Mouse (Mus musculus): ENCODE results near the gene Olfr196.
"Not testable (repeated sequence)": the region's sequence is repeated elsewhere in the genome, so short reads cannot be mapped to it uniquely, and the experiment has no call there.

The Olfr196 gene

GRCm38 (mm10) chr16:59170354-59170753 is at the start of gene Olfr196:
TSS of gene Olfr196 (minus strand) at chr16:59170454.
- in situ Hi-C loops (cut with MboI; ENCODE audit: unreplicated experiment in 2 of 2): no loop called here

GRCm38 (mm10) chr16:59219667-59220066 is 49.4 kb upstream of the Olfr196 start, which contains the start of gene Olfr199:
TSS of gene Olfr199 (minus strand) at chr16:59219767.
- in situ Hi-C loops (cut with MboI; ENCODE audit: unreplicated experiment in 2 of 2): not testable (repeated sequence)

- in situ Hi-C loops (cut with MboI; ENCODE audit: unreplicated experiment in 2 of 2): not testable (repeated sequence)
These were observed 47.6 kb upstream of the Olfr196 start for GRCm38 (mm10) chr16:59217861-59218260.

GRCm38 (mm10) chr16:59203433-59203832 is 33.2 kb upstream of the Olfr196 start, which contains the start of gene Olfr198:
TSS of gene Olfr198 (minus strand) at chr16:59203533.
- in situ Hi-C loops (cut with MboI; ENCODE audit: unreplicated experiment in 2 of 2): not testable (repeated sequence)

GRCm38 (mm10) chr16:59151996-59152395 is 18.3 kb downstream of the Olfr196 start:
- in situ Hi-C loops (cut with MboI; ENCODE audit: unreplicated experiment in 2 of 2): no loop called here

GRCm38 (mm10) chr16:59146746-59147145 is 23.5 kb downstream of the Olfr196 start, which contains the start of gene Olfr195:
TSS of gene Olfr195 (plus strand) at chr16:59147046.
- in situ Hi-C loops (cut with MboI; ENCODE audit: unreplicated experiment in 2 of 2): no loop called here

- in situ Hi-C loops (cut with MboI; ENCODE audit: unreplicated experiment in 2 of 2): no loop called here
These were observed 29.1 kb downstream of the Olfr196 start for GRCm38 (mm10) chr16:59141105-59141504.

- in situ Hi-C loops (cut with MboI; ENCODE audit: unreplicated experiment in 2 of 2): no loop called here
These were observed 39.5 kb downstream of the Olfr196 start for GRCm38 (mm10) chr16:59130740-59131139.

- in situ Hi-C loops (cut with MboI; ENCODE audit: unreplicated experiment in 2 of 2): no loop called here
These were observed 49.3 kb downstream of the Olfr196 start, which contains the start of gene Olfr194 for GRCm38 (mm10) chr16:59120969-59121368. TSS of gene Olfr194 (minus strand) at chr16:59121069.

Measured in v-Abl transformed pro-B cells (cell line).